Mouse (Mus musculus): ENCODE measurements at regions not wholly inside any gene's neighbourhood (a gene's known extent, or its start where the extent isn't known, plus 50 kb on each side); places are given as distances from the start of the nearest gene placed in this dataset.

GRCm38 (mm10) chr14:14513056-14513455 is 112.0 kb downstream of the Olfr721-ps1 start:
- Histone ChIP-seq H3K27me3 (ENCODE audit: control insufficient read depth, insufficient read depth, low read length) (no peaks in the 10 kb centered on the region), H3K27ac (replicated peaks) (no peak overlapping the region), H3K9ac (ENCODE audit: low read length) (no peak overlapping the region), H3K4me3 (ENCODE audit: low read depth, low read length) (no peak overlapping the region), H3K36me3 (ENCODE audit: control insufficient read depth, insufficient read depth, low read length) (no peaks in the 10 kb centered on the region), H3K9me3 (ENCODE audit: control insufficient read depth, low read length) (no peaks in the 10 kb centered on the region), H3K4me1 (replicated peaks; ENCODE audit: control insufficient read depth, insufficient read depth) (no peaks in the 10 kb centered on the region), H3K4me2 (replicated peaks; ENCODE audit: low read depth) (no peak overlapping the region)
- DNase-seq (ENCODE audit: low spot score) (no peak), ATAC-seq (ENCODE audit: low FRiP score, low TSS enrichment) (no peak)
- WGBS, result 95% methylated on average over 2 of the region's 2 CpGs
- no peak for TF ChIP-seq CTCF (IDR thresholded peaks at IDR 0.05; ENCODE audit: low read depth)
- no peak for TF ChIP-seq EP300 (optimal IDR thresholded peaks at IDR 0.05)

- no peak for ATAC-seq (ENCODE audit: low FRiP score, low TSS enrichment)
- no peaks in the 10 kb centered on the region for H3K36me3 ChIP-seq (ENCODE audit: control insufficient read depth, insufficient read depth, low read length)
- H3K27ac ChIP-seq (replicated peaks), result no peak overlapping the region
- H3K9ac ChIP-seq (ENCODE audit: low read length), result no peak overlapping the region
- no peak overlapping the region for H3K4me3 ChIP-seq (ENCODE audit: low read depth, low read length)
- TF ChIP-seq CTCF (IDR thresholded peaks at IDR 0.05; ENCODE audit: low read depth) (no peak), EP300 (optimal IDR thresholded peaks at IDR 0.05) (no peak)
- no peaks in the 10 kb centered on the region for H3K27me3 ChIP-seq (ENCODE audit: control insufficient read depth, insufficient read depth, low read length)
- 58% methylated on average over 3 of the region's 3 CpGs for WGBS
- DNase-seq (ENCODE audit: low spot score), result no peak
- no peaks in the 10 kb centered on the region for H3K9me3 ChIP-seq (ENCODE audit: control insufficient read depth, low read length)
- H3K4me1 ChIP-seq (replicated peaks; ENCODE audit: control insufficient read depth, insufficient read depth), result no peaks in the 10 kb centered on the region
- H3K4me2 ChIP-seq (replicated peaks; ENCODE audit: low read depth), result no peak overlapping the region
Observed at GRCm38 (mm10) chr14:14513498-14513897, 112.4 kb downstream of the Olfr721-ps1 start.

- Histone ChIP-seq H3K36me3 (ENCODE audit: control insufficient read depth, insufficient read depth, low read length) (no peaks in the 10 kb centered on the region), H3K4me2 (replicated peaks; ENCODE audit: low read depth) (no peak overlapping the region), H3K27me3 (ENCODE audit: control insufficient read depth, insufficient read depth, low read length) (no peaks in the 10 kb centered on the region), H3K9me3 (ENCODE audit: control insufficient read depth, low read length) (no peaks in the 10 kb centered on the region), H3K4me3 (ENCODE audit: low read depth, low read length) (no peak overlapping the region), H3K4me1 (replicated peaks; ENCODE audit: control insufficient read depth, insufficient read depth) (no peaks in the 10 kb centered on the region), H3K27ac (replicated peaks) (no peak overlapping the region), H3K9ac (ENCODE audit: low read length) (no peak overlapping the region)
- DNase-seq (ENCODE audit: low spot score) (no peak), ATAC-seq (ENCODE audit: low FRiP score, low TSS enrichment) (no peak)
- 50% methylated on average over 1 of the region's 1 CpGs for WGBS
- TF ChIP-seq EP300 (optimal IDR thresholded peaks at IDR 0.05) (no peak), CTCF (IDR thresholded peaks at IDR 0.05; ENCODE audit: low read depth) (no peak)
Observed at GRCm38 (mm10) chr14:14514440-14515172, 113.5 kb downstream of the Olfr721-ps1 start.

GRCm38 (mm10) chr14:14515363-14515762 is 114.3 kb downstream of the Olfr721-ps1 start:
- no peaks in the 10 kb centered on the region for H3K36me3 ChIP-seq (ENCODE audit: control insufficient read depth, insufficient read depth, low read length)
- ATAC-seq (ENCODE audit: low FRiP score, low TSS enrichment) (no peak), DNase-seq (ENCODE audit: low spot score) (no peak)
- no peak overlapping the region for H3K4me3 ChIP-seq (ENCODE audit: low read depth, low read length)
- H3K27ac ChIP-seq (replicated peaks), result no peak overlapping the region
- no peaks in the 10 kb centered on the region for H3K4me1 ChIP-seq (replicated peaks; ENCODE audit: control insufficient read depth, insufficient read depth)
- no peak overlapping the region for H3K4me2 ChIP-seq (replicated peaks; ENCODE audit: low read depth)
- no peaks in the 10 kb centered on the region for H3K27me3 ChIP-seq (ENCODE audit: control insufficient read depth, insufficient read depth, low read length)
- 54% methylated on average over 2 of the region's 2 CpGs for WGBS
- no peaks in the 10 kb centered on the region for H3K9me3 ChIP-seq (ENCODE audit: control insufficient read depth, low read length)
- H3K9ac ChIP-seq (ENCODE audit: low read length), result no peak overlapping the region
- no peak for TF ChIP-seq EP300 (optimal IDR thresholded peaks at IDR 0.05)
- no peak for TF ChIP-seq CTCF (IDR thresholded peaks at IDR 0.05; ENCODE audit: low read depth)

GRCm38 (mm10) chr14:14515918-14516317 is 114.8 kb downstream of the Olfr721-ps1 start:
- no peaks in the 10 kb centered on the region for H3K9me3 ChIP-seq (ENCODE audit: control insufficient read depth, low read length)
- no peaks in the 10 kb centered on the region for H3K4me1 ChIP-seq (replicated peaks; ENCODE audit: control insufficient read depth, insufficient read depth)
- WGBS, result 48% methylated on average over 5 of the region's 5 CpGs
- no peaks in the 10 kb centered on the region for H3K36me3 ChIP-seq (ENCODE audit: control insufficient read depth, insufficient read depth, low read length)
- no peaks in the 10 kb centered on the region for H3K27me3 ChIP-seq (ENCODE audit: control insufficient read depth, insufficient read depth, low read length)
- no peak overlapping the region for H3K9ac ChIP-seq (ENCODE audit: low read length)
- DNase-seq (ENCODE audit: low spot score) (no peak), ATAC-seq (ENCODE audit: low FRiP score, low TSS enrichment) (no peak)
- no peak overlapping the region for H3K4me3 ChIP-seq (ENCODE audit: low read depth, low read length)
- no peak overlapping the region for H3K4me2 ChIP-seq (replicated peaks; ENCODE audit: low read depth)
- TF ChIP-seq CTCF (IDR thresholded peaks at IDR 0.05; ENCODE audit: low read depth) (no peak), EP300 (optimal IDR thresholded peaks at IDR 0.05) (no peak)
- H3K27ac ChIP-seq (replicated peaks), result no peak overlapping the region

GRCm38 (mm10) chr14:14518027-14518426 is 116.9 kb downstream of the Olfr721-ps1 start:
- 42% methylated on average over 1 of the region's 1 CpGs for WGBS
- no peaks in the 10 kb centered on the region for H3K9me3 ChIP-seq (ENCODE audit: control insufficient read depth, low read length)
- H3K27me3 ChIP-seq (ENCODE audit: control insufficient read depth, insufficient read depth, low read length), result no peaks in the 10 kb centered on the region
- no peak for TF ChIP-seq CTCF (IDR thresholded peaks at IDR 0.05; ENCODE audit: low read depth)
- TF ChIP-seq EP300 (optimal IDR thresholded peaks at IDR 0.05), result no peak
- H3K27ac ChIP-seq (replicated peaks), result no peak overlapping the region
- H3K4me3 ChIP-seq (ENCODE audit: low read depth, low read length), result no peak overlapping the region
- DNase-seq (ENCODE audit: low spot score) (no peak), ATAC-seq (ENCODE audit: low FRiP score, low TSS enrichment) (no peak)
- H3K36me3 ChIP-seq (ENCODE audit: control insufficient read depth, insufficient read depth, low read length), result no peaks in the 10 kb centered on the region
- no peaks in the 10 kb centered on the region for H3K4me1 ChIP-seq (replicated peaks; ENCODE audit: control insufficient read depth, insufficient read depth)
- no peak overlapping the region for H3K4me2 ChIP-seq (replicated peaks; ENCODE audit: low read depth)
- no peak overlapping the region for H3K9ac ChIP-seq (ENCODE audit: low read length)

All from stomach, postnatal 0 days (tissue).